Mouse (Mus musculus): Measurements from ENCODE around the gene Mrpl39. TPM values are rescaled to one million over a fixed set of nuclear protein-coding genes. Genes with fewer than 3 reads are reported as not detected.

Gene Mrpl39
- polyA plus RNA-seq, 1 experiment from 2014 or later, result 47.7 TPM

DNA sequence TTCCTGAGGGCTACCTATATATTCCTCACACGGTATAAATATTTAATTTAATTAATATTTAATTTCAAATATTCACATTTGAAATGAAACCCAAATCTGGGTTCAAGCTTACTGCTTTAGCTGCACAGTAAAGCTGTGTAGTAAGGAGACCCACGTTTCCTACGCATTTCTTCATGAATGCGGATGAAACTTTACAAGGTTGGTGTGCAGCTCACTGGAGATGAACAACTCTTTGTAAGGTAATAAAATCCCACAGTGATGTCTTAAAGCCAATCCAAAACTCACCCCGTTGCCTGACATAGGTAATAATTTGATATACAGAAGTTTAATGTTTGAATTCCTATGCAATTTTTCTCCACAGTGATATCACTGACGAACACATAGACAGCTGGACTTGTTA, 20.6 kb downstream of the Mrpl39 start:
- H3K4me1 ChIP-seq (ENCODE audit: insufficient read depth), result no peaks in the 10 kb centered on the region
- H3K27ac ChIP-seq (ENCODE audit: low read depth), result no peak overlapping the region
- no peak for ATAC-seq (ENCODE audit: insufficient read depth)
- no peak overlapping the region for H3K9ac ChIP-seq
- H3K36me3 ChIP-seq (ENCODE audit: insufficient read depth), result peaks cover 11% of the 10 kb centered on the region; the same call in 1 of the 2 replicates
- H3K9me3 ChIP-seq (ENCODE audit: low read depth, low read length), result no peaks in the 10 kb centered on the region
- WGBS, result 91% methylated on average over 6 of the region's 6 CpGs
- H3K4me3 ChIP-seq (ENCODE audit: low read depth, low read length), result no peak overlapping the region
- no peaks in the 10 kb centered on the region for H3K27me3 ChIP-seq (ENCODE audit: insufficient read depth, low read length)
- no peak for DNase-seq
- no peak overlapping the region for H3K4me2 ChIP-seq
- TF ChIP-seq CTCF (IDR thresholded peaks at IDR 0.05; ENCODE audit: low read depth), result no peak

DNA sequence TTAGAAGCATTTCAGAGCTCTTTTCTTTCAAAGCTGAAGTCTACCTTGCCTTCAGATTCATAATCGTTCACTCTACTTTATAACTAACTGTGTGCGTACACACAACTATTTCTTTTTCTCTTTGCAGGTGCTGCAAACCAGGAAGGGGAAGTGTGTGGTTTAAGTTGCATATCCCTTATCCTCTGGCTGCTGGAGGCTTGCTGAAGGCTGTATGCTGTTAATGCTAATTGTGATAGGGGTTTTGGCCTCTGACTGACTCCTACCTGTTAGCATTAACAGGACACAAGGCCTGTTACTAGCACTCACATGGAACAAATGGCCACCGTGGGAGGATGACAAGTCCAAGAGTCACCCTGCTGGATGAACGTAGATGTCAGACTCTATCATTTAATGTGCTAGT, 21.6 kb downstream of the Mrpl39 start:
- TF ChIP-seq CTCF (IDR thresholded peaks at IDR 0.05; ENCODE audit: low read depth), result no peak
- Histone ChIP-seq H3K4me2 (no peak overlapping the region), H3K27ac (ENCODE audit: low read depth) (no peak overlapping the region), H3K9ac (no peak overlapping the region), H3K4me1 (ENCODE audit: insufficient read depth) (no peaks in the 10 kb centered on the region), H3K27me3 (ENCODE audit: insufficient read depth, low read length) (no peaks in the 10 kb centered on the region), H3K36me3 (ENCODE audit: insufficient read depth) (peaks cover 11% of the 10 kb centered on the region; the same call in 1 of the 2 replicates), H3K4me3 (ENCODE audit: low read depth, low read length) (no peak overlapping the region), H3K9me3 (ENCODE audit: low read depth, low read length) (no peaks in the 10 kb centered on the region)
- DNase-seq (no peak), ATAC-seq (ENCODE audit: insufficient read depth) (no peak)
- 80% methylated on average over 4 of the region's 4 CpGs for WGBS

DNA sequence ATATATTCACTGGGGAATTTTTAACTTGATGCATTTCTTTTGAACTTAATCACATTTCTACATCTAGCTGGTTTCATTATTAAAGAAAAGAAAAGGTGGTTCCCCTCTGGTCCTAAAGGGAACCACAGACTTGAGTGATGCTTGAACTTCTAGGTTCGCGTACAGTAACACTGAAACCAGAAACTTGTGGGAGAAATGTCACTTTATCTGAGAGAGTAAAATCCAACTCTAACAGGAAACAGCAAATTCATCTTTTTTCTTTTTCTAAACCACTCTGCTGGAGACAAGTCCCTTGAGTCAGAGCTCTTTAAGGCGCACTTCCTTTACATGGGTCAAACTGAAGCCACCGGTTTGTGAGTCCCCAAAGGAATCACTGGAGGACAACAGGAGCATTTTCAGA, 22.4 kb downstream of the Mrpl39 start:
- no peak for TF ChIP-seq CTCF (IDR thresholded peaks at IDR 0.05; ENCODE audit: low read depth)
- ATAC-seq (ENCODE audit: insufficient read depth) (no peak), DNase-seq (no peak)
- H3K36me3 ChIP-seq (ENCODE audit: insufficient read depth), result peaks cover 5% of the 10 kb centered on the region; the same call in 1 of the 2 replicates
- no peak overlapping the region for H3K27ac ChIP-seq (ENCODE audit: low read depth)
- no peak overlapping the region for H3K9ac ChIP-seq
- no peaks in the 10 kb centered on the region for H3K4me1 ChIP-seq (ENCODE audit: insufficient read depth)
- H3K27me3 ChIP-seq (ENCODE audit: insufficient read depth, low read length), result no peaks in the 10 kb centered on the region
- no peaks in the 10 kb centered on the region for H3K9me3 ChIP-seq (ENCODE audit: low read depth, low read length)
- H3K4me3 ChIP-seq (ENCODE audit: low read depth, low read length), result no peak overlapping the region
- no peak overlapping the region for H3K4me2 ChIP-seq
- 69% methylated on average over 4 of the region's 4 CpGs for WGBS

DNA sequence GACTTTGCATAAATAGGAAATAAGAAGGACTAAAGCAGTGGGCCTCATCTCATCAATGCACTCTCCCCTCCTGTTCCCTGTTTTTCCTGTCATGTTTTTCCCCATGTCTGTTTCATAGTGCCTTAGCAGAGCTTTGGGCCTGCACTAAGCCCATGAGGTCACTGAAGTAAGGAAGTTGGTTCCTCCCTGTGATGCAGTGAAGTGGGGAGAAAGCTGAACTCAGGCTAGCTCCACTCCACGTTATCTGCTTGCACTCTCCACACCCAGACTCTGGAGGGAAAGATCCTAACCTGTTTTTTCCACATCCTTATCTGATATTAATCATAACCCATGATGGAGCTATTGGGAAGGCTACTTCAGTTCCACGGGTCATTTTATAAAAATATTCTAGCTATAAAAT, 26.9 kb downstream of the Mrpl39 start:
- H3K4me3 ChIP-seq (ENCODE audit: low read depth, low read length), result no peak overlapping the region
- ATAC-seq (ENCODE audit: insufficient read depth), result no peak

DNA sequence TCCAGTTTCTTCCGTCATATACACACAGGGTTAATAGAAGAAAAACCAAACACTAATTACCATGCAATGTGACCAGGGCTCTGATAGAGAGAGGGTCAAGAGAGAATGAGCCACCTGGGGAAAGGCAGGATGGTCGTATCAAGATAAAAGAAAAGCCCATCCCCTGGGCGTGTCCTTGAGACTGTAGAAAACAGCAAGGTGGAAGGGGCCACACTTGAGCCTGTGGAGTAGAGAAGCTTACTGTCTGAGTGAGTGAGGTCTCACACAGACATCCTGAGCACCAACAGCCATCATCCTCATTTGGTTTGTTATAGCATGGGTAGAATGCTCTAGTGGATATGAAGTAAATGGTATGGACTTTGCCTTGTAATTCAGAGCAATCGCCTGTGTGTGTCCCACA, 27.7 kb downstream of the Mrpl39 start:
- Histone ChIP-seq H3K4me2 (no peak overlapping the region), H3K4me1 (ENCODE audit: insufficient read depth) (no peaks in the 10 kb centered on the region), H3K27me3 (ENCODE audit: insufficient read depth, low read length) (peaks cover 9% of the 10 kb centered on the region; the same call in 1 of the 2 replicates), H3K27ac (ENCODE audit: low read depth) (no peak overlapping the region), H3K9ac (no peak overlapping the region), H3K9me3 (ENCODE audit: low read depth, low read length) (no peaks in the 10 kb centered on the region), H3K36me3 (ENCODE audit: insufficient read depth) (no peaks in the 10 kb centered on the region), H3K4me3 (ENCODE audit: low read depth, low read length) (no peak overlapping the region)
- no peak for DNase-seq
- ATAC-seq (ENCODE audit: insufficient read depth), result no peak
- WGBS, result 63% methylated on average over 4 of the region's 4 CpGs
- no peak for TF ChIP-seq CTCF (IDR thresholded peaks at IDR 0.05; ENCODE audit: low read depth)

More for the DNA sequence above, 26.9 kb downstream of the Mrpl39 start:
- Histone ChIP-seq H3K27me3 (ENCODE audit: insufficient read depth, low read length) (peaks cover 9% of the 10 kb centered on the region; the same call in 1 of the 2 replicates), H3K4me1 (ENCODE audit: insufficient read depth) (no peaks in the 10 kb centered on the region), H3K36me3 (ENCODE audit: insufficient read depth) (no peaks in the 10 kb centered on the region), H3K9me3 (ENCODE audit: low read depth, low read length) (no peaks in the 10 kb centered on the region), H3K9ac (no peak overlapping the region), H3K27ac (ENCODE audit: low read depth) (no peak overlapping the region), H3K4me2 (no peak overlapping the region)
- 57% methylated on average over 2 of the region's 2 CpGs for WGBS
- no peak for TF ChIP-seq CTCF (IDR thresholded peaks at IDR 0.05; ENCODE audit: low read depth)
- DNase-seq, result no peak

DNA sequence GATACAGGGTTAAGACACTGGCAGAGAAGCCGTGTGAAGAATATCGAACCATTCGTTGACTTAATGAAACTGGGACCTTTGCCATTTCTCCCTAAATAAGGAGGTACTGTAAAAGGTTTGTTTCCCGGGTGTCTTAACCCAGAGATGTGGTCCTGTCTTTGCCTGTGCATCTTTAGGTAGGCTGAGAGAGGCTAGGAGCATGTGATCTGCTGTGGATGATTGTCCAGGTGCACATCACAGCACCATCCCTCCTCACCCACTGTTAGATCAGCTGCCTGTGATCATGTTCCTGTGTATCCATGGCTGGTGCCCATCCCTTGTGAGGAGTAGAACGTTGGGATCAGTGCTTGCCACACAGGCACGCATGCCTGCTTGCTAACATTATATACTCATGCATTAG, 29.0 kb downstream of the Mrpl39 start:
- DNase-seq (no peak), ATAC-seq (ENCODE audit: insufficient read depth) (no peak)
- 75% methylated on average over 6 of the region's 6 CpGs for WGBS
- H3K9me3 ChIP-seq (ENCODE audit: low read depth, low read length), result no peaks in the 10 kb centered on the region
- H3K27ac ChIP-seq (ENCODE audit: low read depth), result no peak overlapping the region
- H3K4me1 ChIP-seq (ENCODE audit: insufficient read depth), result no peaks in the 10 kb centered on the region
- no peak overlapping the region for H3K4me2 ChIP-seq
- no peak for TF ChIP-seq CTCF (IDR thresholded peaks at IDR 0.05; ENCODE audit: low read depth)
- H3K27me3 ChIP-seq (ENCODE audit: insufficient read depth, low read length), result peaks cover 9% of the 10 kb centered on the region; the same call in 1 of the 2 replicates
- no peaks in the 10 kb centered on the region for H3K36me3 ChIP-seq (ENCODE audit: insufficient read depth)
- no peak overlapping the region for H3K9ac ChIP-seq
- no peak overlapping the region for H3K4me3 ChIP-seq (ENCODE audit: low read depth, low read length)

DNA sequence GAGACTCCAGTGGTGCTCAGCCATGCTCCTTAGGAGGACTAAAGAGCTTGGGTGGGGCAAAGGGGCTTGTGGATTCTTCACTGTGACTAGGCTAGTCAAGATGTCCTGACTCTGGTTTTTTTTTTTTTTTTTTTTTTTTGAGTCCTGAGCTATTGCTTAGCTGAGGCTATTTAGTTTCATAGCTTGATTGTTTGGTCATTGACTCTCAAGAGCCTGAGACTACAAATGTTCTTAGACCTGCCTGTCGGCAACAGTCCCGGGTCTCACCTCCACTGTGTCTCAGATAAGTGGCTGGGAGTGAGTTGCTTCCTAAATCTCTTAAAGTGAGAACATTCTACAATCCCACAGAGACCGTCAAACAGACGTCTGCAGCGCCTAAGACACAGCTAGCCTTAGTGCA, 30.0 kb downstream of the Mrpl39 start:
- no peaks in the 10 kb centered on the region for H3K9me3 ChIP-seq (ENCODE audit: low read depth, low read length)
- ATAC-seq (ENCODE audit: insufficient read depth), result no peak
- no peak for TF ChIP-seq CTCF (IDR thresholded peaks at IDR 0.05; ENCODE audit: low read depth)
- no peak overlapping the region for H3K4me2 ChIP-seq
- no peaks in the 10 kb centered on the region for H3K36me3 ChIP-seq (ENCODE audit: insufficient read depth)
- H3K4me1 ChIP-seq (ENCODE audit: insufficient read depth), result no peaks in the 10 kb centered on the region
- H3K4me3 ChIP-seq (ENCODE audit: low read depth, low read length), result no peak overlapping the region
- 57% methylated on average over 5 of the region's 5 CpGs for WGBS
- H3K9ac ChIP-seq, result no peak overlapping the region
- H3K27ac ChIP-seq (ENCODE audit: low read depth), result no peak overlapping the region
- DNase-seq, result no peak
- H3K27me3 ChIP-seq (ENCODE audit: insufficient read depth, low read length), result peaks cover 9% of the 10 kb centered on the region; the same call in 1 of the 2 replicates
